Comparison of ENCODE assay signal across 8 mouse cellular contexts in the genomic region with DNA sequence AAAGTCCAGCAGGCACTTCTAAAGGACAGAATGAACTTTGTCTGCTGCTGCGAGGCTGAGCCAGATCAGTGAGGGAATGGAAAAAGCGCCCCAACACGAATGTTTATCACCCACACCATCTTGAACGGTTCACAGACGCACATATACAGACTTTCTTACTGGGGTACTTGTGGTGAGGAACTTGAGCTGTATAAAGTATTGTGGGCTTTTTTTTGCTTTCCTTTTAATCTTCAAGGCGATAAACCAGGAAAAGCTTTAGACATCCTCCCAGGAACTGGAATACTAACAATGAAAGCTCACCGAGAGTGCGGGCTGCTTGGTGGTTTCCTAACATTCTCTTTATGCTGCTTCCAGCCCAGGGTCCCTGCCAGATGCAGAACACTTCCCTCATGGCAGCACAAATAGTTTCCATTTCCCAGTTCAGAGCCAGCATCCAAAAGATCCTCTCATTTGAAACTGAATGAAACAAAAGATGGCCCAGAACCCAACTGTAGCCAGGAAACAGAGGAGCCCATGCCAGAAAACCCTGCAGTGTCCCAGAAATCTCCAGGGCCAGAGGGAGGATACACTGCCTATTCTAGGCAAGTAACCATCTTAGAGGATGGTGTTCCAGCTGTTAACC. TPM values are rescaled to one million over a fixed set of nuclear protein-coding genes. Genes with fewer than 3 reads are reported as not detected.
DNase-seq lines count a peak whose midpoint lies in the region; ATAC-seq lines count a peak whose summit lies in the region.

No protein-coding gene starts in this region.

- H3K27ac ChIP-seq in forebrain, embryonic 14.5 days (ENCODE audit: low read depth, low read length): no peak overlapping the region
- H3K27ac ChIP-seq in forebrain, embryonic 11.5 days (ENCODE audit: low read depth, low read length): no peak overlapping the region
- peak overlapping the region; percentile 29; the same call in 1 of the 2 replicates for H3K27ac ChIP-seq in intestine, embryonic 14.5 days (ENCODE audit: low read depth)

- H3K4me1 ChIP-seq in forebrain, embryonic 14.5 days (ENCODE audit: control insufficient read depth, insufficient read depth, low read length): no peaks in the 10 kb centered on the region
- no peaks in the 10 kb centered on the region for H3K4me1 ChIP-seq in forebrain, embryonic 11.5 days (replicated peaks; ENCODE audit: control insufficient read depth, insufficient read depth, low read length)
- peaks cover 7% of the 10 kb centered on the region for H3K4me1 ChIP-seq in intestine, embryonic 14.5 days (replicated peaks; ENCODE audit: control insufficient read depth, insufficient read depth, low read length)

- intact Hi-C loops in left cerebral cortex, postnatal 10 days (cut with DNase I): no loop called here

- no peak for ATAC-seq in forebrain, embryonic 14.5 days
- no peak for ATAC-seq in forebrain, embryonic 11.5 days (replicated peaks; ENCODE audit: low FRiP score)
- ATAC-seq in intestine, embryonic 14.5 days (replicated peaks; ENCODE audit: low FRiP score, low TSS enrichment, low read depth): no peak

- H3K36me3 ChIP-seq in forebrain, embryonic 14.5 days (ENCODE audit: control insufficient read depth, insufficient read depth, low read length): no peaks in the 10 kb centered on the region
- H3K36me3 ChIP-seq in forebrain, embryonic 11.5 days (ENCODE audit: control insufficient read depth, insufficient read depth, low read length): no peaks in the 10 kb centered on the region
- no peaks in the 10 kb centered on the region for H3K36me3 ChIP-seq in intestine, embryonic 14.5 days (ENCODE audit: control insufficient read depth, insufficient read depth, low read length)

- peak; percentile 30 for DNase-seq in forebrain, embryonic 14.5 days (ENCODE audit: low spot score)
- DNase-seq in forebrain, embryonic 11.5 days (ENCODE audit: low spot score): no peak
- peak; percentile 17 for DNase-seq in adrenal gland, postnatal 14 days
- DNase-seq in gastrocnemius, adult 8-10 months (ENCODE audit: low spot score in 2 of 2): peak; percentile 48 to 50
- DNase-seq in intestine, embryonic 14.5 days (ENCODE audit: low spot score): no peak
- peak; percentile 64 to 65 for DNase-seq in left cerebral cortex, postnatal 10 days (ENCODE audit: extremely low spot score in 1 of 2, low spot score in 2 of 2)
- DNase-seq in right cerebral cortex, postnatal 4 days: peak; percentile 19
- no peak for DNase-seq in retina, postnatal 1 day

- H3K4me2 ChIP-seq in forebrain, embryonic 14.5 days (ENCODE audit: low read length): no peak overlapping the region
- H3K4me2 ChIP-seq in forebrain, embryonic 11.5 days (ENCODE audit: low read depth, low read length, severe bottlenecking): no peak overlapping the region
- no peak overlapping the region for H3K4me2 ChIP-seq in intestine, embryonic 14.5 days (ENCODE audit: low read length)

- H3K9me3 ChIP-seq in forebrain, embryonic 14.5 days (replicated peaks; ENCODE audit: control insufficient read depth, low read length): no peaks in the 10 kb centered on the region
- H3K9me3 ChIP-seq in forebrain, embryonic 11.5 days (ENCODE audit: control insufficient read depth, low read length): no peaks in the 10 kb centered on the region
- H3K9me3 ChIP-seq in intestine, embryonic 14.5 days (ENCODE audit: control insufficient read depth, low read length): no peaks in the 10 kb centered on the region

- no peaks in the 10 kb centered on the region for H3K27me3 ChIP-seq in forebrain, embryonic 14.5 days (replicated peaks; ENCODE audit: control insufficient read depth, insufficient read depth, low read length)
- H3K27me3 ChIP-seq in forebrain, embryonic 11.5 days (ENCODE audit: control insufficient read depth, insufficient read depth, low read length): no peaks in the 10 kb centered on the region
- no peaks in the 10 kb centered on the region for H3K27me3 ChIP-seq in intestine, embryonic 14.5 days (replicated peaks; ENCODE audit: control insufficient read depth, insufficient read depth, low read length)

- H3K9ac ChIP-seq in forebrain, embryonic 14.5 days (ENCODE audit: low read length): no peak overlapping the region
- H3K9ac ChIP-seq in forebrain, embryonic 11.5 days (ENCODE audit: low read length): no peak overlapping the region
- no peak overlapping the region for H3K9ac ChIP-seq in intestine, embryonic 14.5 days (ENCODE audit: low read length)

- H3K4me3 ChIP-seq in forebrain, embryonic 14.5 days (ENCODE audit: low read depth, low read length): no peak overlapping the region
- no peak overlapping the region for H3K4me3 ChIP-seq in forebrain, embryonic 11.5 days (ENCODE audit: low read depth, low read length)
- H3K4me3 ChIP-seq in intestine, embryonic 14.5 days (ENCODE audit: low read depth, low read length): no peak overlapping the region

- WGBS in forebrain, embryonic 14.5 days: 66% methylated on average over 8 of the region's 8 CpGs
- WGBS in forebrain, embryonic 11.5 days: 71% methylated on average over 8 of the region's 8 CpGs
- 37% methylated on average over 8 of the region's 8 CpGs for WGBS in intestine, embryonic 14.5 days

RNA-seq across cellular contexts. Expression of gene Plekhg1, which starts 43.3 kb away (rescaled TPM):
- 3.1 and 4.4 TPM in 2 replicates for polyA plus RNA-seq in forebrain, embryonic 14.5 days (2014; fragmentation: Nextera tagmentation; extraction: Ambion mirVana)
- polyA plus RNA-seq in forebrain, embryonic 11.5 days (2014; fragmentation: Nextera tagmentation; extraction: Ambion mirVana): 15.7 and 16.8 TPM in 2 replicates
- 9.8 and 11.5 TPM in 2 replicates for total RNA-seq in adrenal gland, postnatal 14 days (2021)
- 1 to 10 TPM; 1.2 to 2.5 (median 1.6) TPM for total RNA-seq in gastrocnemius, adult 8-10 months (2022)
- 9.8 and 11.0 TPM in 2 replicates for polyA plus RNA-seq in intestine, embryonic 14.5 days (2014; fragmentation: Nextera tagmentation; extraction: Ambion mirVana)
- total RNA-seq in left cerebral cortex, postnatal 10 days (2021): 10 to 100 TPM; 13.1 to 17.9 TPM

Comparison
In these comparisons a context has a peak if more than half of its experiments do, and no peak if none do; other contexts are left out.
1. DNase-seq: peak in forebrain, embryonic 14.5 days (single experiment), adrenal gland, postnatal 14 days (single experiment), gastrocnemius, adult 8-10 months (2 of 2), left cerebral cortex, postnatal 10 days (2 of 2) and right cerebral cortex, postnatal 4 days (single experiment); none in forebrain, embryonic 11.5 days (single experiment), intestine, embryonic 14.5 days (single experiment) and retina, postnatal 1 day (single experiment).